Mouse (Mus musculus): Measurements from ENCODE around the gene Ttc41.

DNA sequence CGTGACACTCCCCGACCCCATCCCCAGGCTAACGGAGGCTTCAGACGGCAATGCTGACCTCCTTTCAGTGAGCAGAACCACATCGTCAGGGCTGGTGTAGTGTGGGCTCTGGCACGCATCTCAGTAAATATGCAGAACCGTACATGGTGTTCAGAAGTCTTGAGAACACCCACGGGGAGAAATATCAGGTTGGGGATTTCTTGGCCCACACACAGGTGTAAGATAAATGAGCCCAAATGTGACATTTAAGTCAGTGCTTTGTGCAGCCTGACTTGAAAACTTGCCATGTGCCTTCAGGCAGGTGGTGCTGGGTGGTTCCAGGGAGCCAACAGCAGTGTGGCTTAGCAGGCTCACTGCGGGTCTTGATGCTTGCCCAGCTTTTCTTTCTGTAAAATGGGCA is 104.4 kb downstream of the Ttc41 start:
- TF ChIP-seq POLR2A (IDR thresholded peaks at IDR 0.05; ENCODE audit: extremely low read depth, insufficient read depth, low read length) (no peak), CTCF (IDR thresholded peaks at IDR 0.05; ENCODE audit: low read depth, low read length) (no peak)
